Mouse (Mus musculus): ENCODE results near the gene Pitpna.

Gene Pitpna

DNA sequence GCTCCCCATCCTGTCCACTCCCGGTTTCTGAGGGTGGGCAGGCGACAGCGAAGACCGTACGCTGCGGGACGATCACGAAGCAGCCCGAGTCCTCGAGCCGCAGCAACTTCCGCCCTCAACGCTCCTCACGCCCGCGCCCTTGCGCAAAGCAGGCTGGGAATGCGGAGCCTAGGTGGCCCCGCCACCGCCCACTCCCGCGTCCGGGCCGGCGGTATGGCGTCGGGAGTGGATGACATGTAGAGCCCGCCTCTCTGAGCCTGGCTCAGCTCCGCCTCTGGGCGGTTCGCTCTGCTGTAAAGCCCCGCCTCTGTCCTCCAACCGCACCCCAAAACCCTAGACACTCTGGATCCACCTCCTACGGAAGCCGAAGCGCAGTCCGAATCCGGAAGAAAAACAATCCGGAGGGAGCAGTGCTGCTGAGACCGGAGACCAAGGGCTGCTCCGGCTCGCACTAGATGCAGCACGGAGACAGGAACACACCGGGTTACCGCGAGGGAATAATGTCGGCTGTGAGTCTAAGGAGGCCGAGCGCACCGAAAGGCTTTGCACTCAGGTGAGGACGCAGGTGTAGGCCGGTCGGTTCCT lies 42.8 kb downstream of the Pitpna start, which contains the start of gene Inpp5k:
Inpp5k (plus strand) TSS at position 344 of the 585 bp plus-strand sequence.
- in situ Hi-C loops (cut with MboI, MseI), result no loop called here

DNA sequence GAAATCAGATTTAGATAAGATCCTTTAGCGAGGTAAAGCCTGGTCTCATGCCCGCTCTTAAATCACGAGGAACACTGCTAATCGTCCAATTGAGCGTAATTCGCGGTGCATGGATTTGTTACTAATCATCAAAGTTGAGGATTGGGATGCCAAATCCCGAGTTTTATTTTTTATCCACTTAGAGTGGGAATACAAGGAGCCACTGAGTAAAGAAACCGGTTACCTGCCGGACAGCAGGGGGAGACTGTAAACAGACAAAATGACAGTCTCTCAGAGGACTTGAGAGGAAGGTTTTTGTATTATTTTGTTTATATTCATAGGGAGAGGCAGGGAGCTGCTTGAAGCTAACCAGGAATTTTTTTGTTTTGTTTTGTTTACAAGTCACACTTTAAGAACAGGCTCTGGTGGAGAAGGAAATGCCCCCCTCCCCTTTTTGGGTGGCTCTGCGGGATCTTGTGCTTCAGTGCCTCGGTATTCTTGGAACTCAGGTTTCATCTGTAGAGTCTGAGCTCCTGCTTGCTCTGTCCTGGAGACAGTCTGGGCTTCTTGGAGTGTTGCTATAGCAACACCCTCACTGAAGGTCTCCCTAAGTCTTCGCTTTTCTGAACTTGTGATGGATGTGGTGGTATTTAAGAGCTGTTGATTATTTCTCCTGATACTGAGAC lies 43.8 kb downstream of the Pitpna start:
- in situ Hi-C loops (cut with MboI, MseI), result no loop called here

DNA sequence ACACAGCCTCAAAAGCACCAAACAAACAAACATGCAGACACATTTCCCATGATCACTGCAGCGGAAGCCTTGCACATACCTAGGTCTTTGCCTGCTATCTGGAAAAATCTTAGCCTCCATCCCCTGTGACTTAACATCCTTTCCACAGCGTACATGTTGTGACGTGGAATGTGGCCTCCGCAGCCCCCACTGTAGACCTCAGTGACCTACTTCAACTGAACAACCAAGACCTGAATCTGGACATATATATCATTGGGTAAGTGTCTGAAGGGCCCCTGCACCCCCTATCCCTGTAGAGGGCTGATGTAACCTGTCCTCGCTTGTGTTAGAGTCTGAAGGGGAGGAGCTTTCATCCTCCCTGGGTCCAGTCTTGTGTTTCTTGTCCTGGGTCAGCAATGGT lies 45.0 kb downstream of the Pitpna start:
- in situ Hi-C loops (cut with MboI, MseI), result no loop called here

DNA sequence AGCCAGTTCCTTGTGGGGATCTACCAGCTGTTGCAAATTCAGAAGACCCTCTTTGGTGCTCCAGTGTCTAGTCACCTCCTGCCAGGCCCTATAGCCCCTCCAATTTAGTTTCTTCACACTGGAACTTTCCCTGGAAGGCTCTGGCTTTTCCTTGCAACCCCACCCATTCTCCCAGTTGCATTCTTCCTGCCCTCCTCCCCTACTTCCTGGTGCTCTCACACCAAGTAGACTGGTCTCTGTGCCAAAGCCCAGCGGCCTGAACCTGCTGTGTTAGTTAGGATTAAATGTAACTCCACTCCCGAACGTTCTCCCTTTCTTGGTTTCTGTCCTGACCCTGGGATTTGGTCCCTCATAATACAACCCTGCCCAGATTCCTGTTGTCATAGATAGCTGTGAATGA lies 46.9 kb downstream of the Pitpna start:
- in situ Hi-C loops (cut with MboI, MseI), result no loop called here

- in situ Hi-C loops (cut with MboI, MseI), result no loop called here
Measured at GRCm38 (mm10) chr11:75635315-75635714, 47.4 kb downstream of the Pitpna start.

- in situ Hi-C loops (cut with MboI, MseI), result no loop called here
Measured at GRCm38 (mm10) chr11:75643323-75643722, 55.4 kb downstream of the Pitpna start.

GRCm38 (mm10) chr11:75644684-75645083 lies 56.8 kb downstream of the Pitpna start:
- in situ Hi-C loops (cut with MboI, MseI), result no loop called here

GRCm38 (mm10) chr11:75647681-75648211 lies 59.8 kb downstream of the Pitpna start:
- in situ Hi-C loops (cut with MboI, MseI), result no loop called here

DNA sequence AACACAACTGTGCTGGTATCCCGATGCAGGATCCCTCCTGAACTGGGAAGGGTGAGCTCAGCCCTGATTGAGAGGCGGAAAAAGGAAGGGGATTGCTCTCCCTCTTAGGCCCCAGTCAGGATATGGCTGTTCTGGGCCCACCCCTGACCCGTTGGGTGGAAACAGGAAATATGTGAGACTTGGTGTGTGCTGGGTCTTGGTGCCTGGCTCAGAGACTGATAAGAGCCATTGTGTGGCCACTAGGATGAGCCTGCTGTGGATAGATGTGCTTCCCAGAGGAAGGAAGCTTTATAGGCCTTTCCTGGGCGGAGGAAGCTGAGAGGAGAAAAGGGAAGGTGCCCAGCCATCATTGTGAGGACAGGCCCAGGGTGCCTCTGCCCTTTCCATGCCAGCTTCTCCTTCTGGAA lies 61.3 kb downstream of the Pitpna start:
- in situ Hi-C loops (cut with MboI, MseI), result no loop called here

GRCm38 (mm10) chr11:75650311-75650710 lies 62.4 kb downstream of the Pitpna start, which contains the start of gene Myo1c:
Gene Myo1c, plus strand, starts transcription at chr11:75650504.
- in situ Hi-C loops (cut with MboI, MseI), result no loop called here

GRCm38 (mm10) chr11:75650958-75651425 lies 63.1 kb downstream of the Pitpna start:
- in situ Hi-C loops (cut with MboI, MseI), result no loop called here

GRCm38 (mm10) chr11:75651426-75652221 lies 63.7 kb downstream of the Pitpna start:
- in situ Hi-C loops (cut with MboI, MseI), result no loop called here

- in situ Hi-C loops (cut with MboI, MseI), result no loop called here
Measured at GRCm38 (mm10) chr11:75652222-75652941, 64.5 kb downstream of the Pitpna start.

GRCm38 (mm10) chr11:75652942-75653684 lies 65.2 kb downstream of the Pitpna start:
- in situ Hi-C loops (cut with MboI, MseI), result no loop called here

GRCm38 (mm10) chr11:75653781-75654470 lies 66.0 kb downstream of the Pitpna start:
- in situ Hi-C loops (cut with MboI, MseI), result no loop called here

GRCm38 (mm10) chr11:75654471-75655390 lies 66.8 kb downstream of the Pitpna start:
- in situ Hi-C loops (cut with MboI, MseI), result no loop called here

- in situ Hi-C loops (cut with MboI, MseI), result no loop called here
Measured at GRCm38 (mm10) chr11:75655621-75656545, 68.0 kb downstream of the Pitpna start.
